ENCODE assay signal across 7 mouse cellular contexts in the genomic region with DNA sequence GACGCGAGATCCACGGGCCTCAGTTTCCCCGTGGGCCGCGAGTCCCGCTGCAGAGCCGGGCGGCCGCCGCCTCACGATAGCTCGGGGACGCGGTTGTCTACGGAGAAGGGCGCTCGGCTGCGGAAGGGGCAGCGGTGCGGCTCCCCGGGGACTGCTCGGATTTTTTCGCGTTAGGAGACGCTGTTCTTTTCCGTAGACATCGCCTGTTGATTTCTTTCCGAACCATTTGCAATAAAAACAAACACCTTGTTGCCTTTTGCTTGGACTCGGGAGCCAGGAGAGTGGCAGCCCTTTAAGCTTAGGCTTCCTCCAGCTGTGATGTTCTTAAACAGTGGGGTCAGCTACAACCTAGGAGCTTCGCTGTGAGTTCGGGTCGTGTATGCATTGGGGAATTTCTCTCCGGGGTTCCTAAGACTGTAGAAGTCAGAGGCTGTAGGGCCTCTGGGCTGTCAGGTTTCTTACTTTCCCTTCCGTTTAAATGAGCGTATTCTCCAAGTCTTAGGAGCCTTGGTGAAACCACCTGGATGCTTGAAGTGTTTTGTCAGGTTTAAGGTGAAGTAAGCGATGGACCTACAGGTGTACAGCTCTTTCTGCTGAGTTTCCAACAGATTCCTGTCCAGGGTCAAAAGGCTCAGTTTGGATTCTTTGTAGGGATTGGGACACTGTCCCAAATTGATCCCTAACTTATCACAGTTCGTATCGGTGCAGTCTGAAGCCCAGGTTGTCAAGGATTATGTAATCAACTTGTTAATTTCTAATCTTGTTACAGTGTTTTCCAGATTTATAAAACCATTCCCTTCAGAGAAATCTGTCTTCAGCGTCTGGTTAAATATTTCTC. TPM values are rescaled to one million over a fixed set of nuclear protein-coding genes. Genes with fewer than 3 reads are reported as not detected.
DNase-seq lines count a peak whose midpoint lies in the region; ATAC-seq and TF ChIP-seq lines count a peak whose summit lies in the region.

No protein-coding gene starts in this region.

- H3K4me3 ChIP-seq in small intestine, adult 2 months (ENCODE audit: low read depth, low read length) = peak overlapping the region; percentile 98

- H3K27me3 ChIP-seq in small intestine, adult 2 months (ENCODE audit: control insufficient read depth, insufficient read depth, low read length) = no peaks in the 10 kb centered on the region

- TF ChIP-seq CTCF in small intestine, adult 2 months (IDR thresholded peaks at IDR 0.05; ENCODE audit: extremely low read depth, insufficient read length, insufficient replicate concordance, low read depth, low read length) = peak; percentile 9; the same call in 1 of the 2 replicates

- peak overlapping the region; percentile 80 for H3K27ac ChIP-seq in small intestine, adult 2 months (ENCODE audit: insufficient read depth, low read depth, low read length)

- WGBS in small intestine, adult 2 months = 2% methylated on average over 40 of the region's 40 CpGs

- TF ChIP-seq POLR2A in small intestine, adult 2 months (IDR thresholded peaks at IDR 0.05; ENCODE audit: low read depth, low read length) = no peak

- peaks cover 4% of the 10 kb centered on the region for H3K4me1 ChIP-seq in small intestine, adult 2 months (ENCODE audit: control insufficient read depth, insufficient read depth, insufficient read length, low read length)

- peaks cover 3% of the 10 kb centered on the region; the same call in 1 of the 2 replicates for H3K36me3 ChIP-seq in small intestine, adult 2 months (ENCODE audit: control insufficient read depth, insufficient read depth, low read length)

- peak; percentile 31 for DNase-seq in urinary bladder, postnatal 25 days (ENCODE audit: low spot score)
- no peak for DNase-seq in urinary bladder, postnatal 10 days (ENCODE audit: low spot score)
- DNase-seq in cerebellum, adult 8-10 months = peak; percentile 53
- peak; percentile 66 for DNase-seq in kidney, adult 9 months
- DNase-seq in lung, postnatal 10 days = peak; percentile 40

- ATAC-seq in frontal cortex, adult (ENCODE audit: low TSS enrichment) = peak; percentile 32; the same call in 1 of the 2 replicates

RNA-seq across cellular contexts. Expression of a gene that starts 0.8 kb away (rescaled TPM):
- polyA plus RNA-seq in small intestine, adult 2 months (2012; rRNA removed) = 15.2 and 52.6 TPM in 2 replicates
